Mouse (Mus musculus) spleen, adult 2 months (tissue): ENCODE data around the gene Cd300lf. TPM values are rescaled to one million over a fixed set of nuclear protein-coding genes. Genes with fewer than 3 reads are reported as not detected.
A peak's percentile ranks its signal among the peaks of the same experiment; 100 is the strongest.

ENCODE experiments used
- DNase-seq, 2 experiments: peaks; one replicate each; pipeline versions ENCODE4 v3.0.0 to v3.0.0-alpha.2; 2012 to 2021; ENCODE audit warnings: low spot score in 2 of 2, low read depth in 1 of 2
- H3K27ac ChIP-seq: fragments of 200-500 bp; 2 replicates; pipeline ENCODE4 v1.5.1; 2012; ENCODE audit warnings: low read length, inconsistent platforms; ENCODE audit not compliant: insufficient read depth
- H3K27me3 ChIP-seq: fragments of 200-500 bp; 2 replicates; pipeline ENCODE4 v1.6.1; 2012; ENCODE audit warnings: mild to moderate bottlenecking, moderate library complexity, low read length, inconsistent platforms; ENCODE audit not compliant: control insufficient read depth, insufficient read depth
- H3K36me3 ChIP-seq: fragments of 200-500 bp; 2 replicates; pipeline ENCODE4 v1.6.1; 2012; ENCODE audit warnings: mild to moderate bottlenecking, low read length, inconsistent platforms; ENCODE audit not compliant: control insufficient read depth, insufficient read depth
- H3K4me1 ChIP-seq: fragments of 200-500 bp; 2 replicates; pipeline ENCODE4 v1.6.1; 2011; ENCODE audit warnings: inconsistent platforms; ENCODE audit not compliant: control insufficient read depth, insufficient read depth, insufficient read length
- H3K4me3 ChIP-seq: fragments of 200-500 bp; 2 replicates; pipeline ENCODE4 v1.5.1; 2011; ENCODE audit warnings: mild to moderate bottlenecking, inconsistent platforms; ENCODE audit not compliant: insufficient read depth, insufficient read length; ENCODE audit errors: extremely low read depth
- CTCF ChIP-seq: fragments of 200-500 bp; IDR thresholded peaks from 2 replicates; pipeline ENCODE4 v1.5.1; 2011; ENCODE audit warnings: mild to moderate bottlenecking, inconsistent platforms; ENCODE audit not compliant: insufficient read depth, insufficient read length, insufficient replicate concordance; ENCODE audit errors: extremely low read depth
- POLR2A ChIP-seq: fragments of 200-500 bp; IDR thresholded peaks from 2 replicates; pipeline ENCODE4 v1.6.1; 2011; ENCODE audit warnings: low read depth, low read length, inconsistent platforms
- WGBS: fragments of 180-500 bp; shearing (Covaris S2); methylation state at CpG from one replicate; pipeline ENCODE4 v1.1.7; 2018; 5-methylcytosine and 5-hydroxymethylcytosine counted together
- polyA plus RNA-seq: library from polyadenylated mRNA; depleted of rRNA; stranded (reverse); fragments of >200 nt; gene quantifications from 2 replicates; pipeline ENCODE4 v1.2.3, GENCODE M21; 2012

Gene Cd300lf
- polyA plus RNA-seq, 1 experiment, result 24.7 TPM

DNA sequence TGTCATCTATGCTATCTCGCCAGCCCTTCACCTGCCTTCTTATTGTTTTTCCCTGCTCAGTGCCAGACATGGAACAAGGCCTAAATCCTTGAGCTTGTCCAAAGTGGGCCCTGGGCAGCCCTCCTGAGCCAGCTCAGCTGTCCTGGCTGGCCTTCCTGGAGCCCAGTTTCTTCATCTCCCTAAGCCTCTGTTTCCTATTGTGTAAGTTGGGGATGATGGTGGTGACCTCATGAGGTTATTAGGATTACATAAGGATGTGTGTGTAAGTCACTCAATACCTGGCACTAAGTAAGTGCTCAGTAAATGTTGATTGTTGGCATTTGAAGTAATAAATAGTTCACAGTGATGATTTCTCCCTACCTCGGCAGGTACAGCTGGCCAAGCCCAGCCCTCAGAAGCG lies 33.0 kb upstream of the Cd300lf start:
- Histone ChIP-seq H3K27ac (no peak overlapping the region), H3K27me3 (no peaks in the 10 kb centered on the region), H3K36me3 (peaks cover 9% of the 10 kb centered on the region), H3K4me1 (peaks cover 14% of the 10 kb centered on the region; the same call in 1 of the 2 replicates), H3K4me3 (no peak overlapping the region)
- no peak for TF ChIP-seq POLR2A
- no peak for TF ChIP-seq CTCF
- 75% methylated on average over 3 of the region's 3 CpGs for WGBS
- no peak for DNase-seq

DNA sequence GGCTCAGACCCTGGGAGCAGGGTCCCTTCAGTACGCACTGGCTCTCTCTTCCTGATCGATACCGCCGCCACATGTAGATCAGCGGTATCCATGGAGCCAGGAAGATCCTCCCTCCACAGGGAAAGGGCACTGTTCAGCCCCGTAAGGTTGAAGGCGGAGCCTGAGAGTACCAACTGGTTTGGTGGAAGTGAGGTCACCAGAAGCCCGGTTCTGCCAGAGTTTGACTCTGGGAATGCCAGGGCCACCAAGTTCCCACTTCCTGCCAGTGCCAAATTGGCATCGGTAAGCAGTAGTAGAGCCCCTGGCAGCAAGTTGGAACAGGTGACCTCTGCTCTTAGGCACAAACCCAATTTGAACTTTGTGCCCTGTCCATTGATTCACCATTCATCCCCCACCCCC lies 31.2 kb upstream of the Cd300lf start:
- H3K36me3 ChIP-seq, result peaks cover 5% of the 10 kb centered on the region
- no peak for TF ChIP-seq POLR2A
- no peak for TF ChIP-seq CTCF
- DNase-seq, result no peak

DNA sequence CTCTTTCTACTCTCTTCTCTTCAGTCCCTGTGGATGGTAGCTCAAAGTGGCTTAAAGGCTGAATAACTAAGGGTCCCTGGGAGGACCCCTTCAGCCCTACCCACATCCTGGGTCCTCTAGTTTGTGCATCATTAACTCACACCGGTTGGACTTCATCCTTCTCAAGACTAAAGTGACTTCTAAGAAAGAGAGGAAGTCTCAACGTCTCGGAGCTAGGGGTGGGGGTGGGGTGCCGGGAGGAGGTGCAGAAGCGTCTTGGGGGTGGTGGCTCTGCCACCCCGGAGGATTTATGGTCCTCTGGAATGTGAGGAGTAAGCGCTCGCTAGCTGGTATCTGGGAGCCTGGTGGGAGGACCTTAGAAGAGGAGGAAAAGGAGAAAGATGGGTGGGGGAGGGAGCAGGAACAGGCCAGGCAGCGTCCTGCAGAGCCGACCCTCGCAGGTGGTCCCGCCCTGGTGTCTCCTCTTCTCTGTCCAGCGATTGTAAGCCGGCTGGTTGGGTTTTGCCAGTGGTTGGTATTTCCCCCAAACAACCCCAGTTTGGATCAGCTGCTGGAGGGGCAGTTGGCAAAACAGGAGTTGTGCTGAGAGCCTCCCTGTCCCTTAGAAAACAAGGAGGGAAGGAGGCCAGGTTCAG lies 30.7 kb upstream of the Cd300lf start:
- Histone ChIP-seq H3K4me1 (peaks cover 28% of the 10 kb centered on the region), H3K27me3 (no peaks in the 10 kb centered on the region), H3K4me3 (peak overlapping the region; percentile 97), H3K36me3 (peaks cover 5% of the 10 kb centered on the region), H3K27ac (0 out of 2 replicates have a peak overlapping the region, but pooled peaks have one; percentile 89)
- no peak for DNase-seq
- TF ChIP-seq CTCF (no peak), POLR2A (no peak)
- WGBS, result under 1% methylated on average over 14 of the region's 14 CpGs

More for the DNA sequence above, 31.2 kb upstream of the Cd300lf start:
- peak overlapping the region; percentile 97 for H3K4me3 ChIP-seq
- no peaks in the 10 kb centered on the region for H3K27me3 ChIP-seq
- peaks cover 23% of the 10 kb centered on the region; the same call in 1 of the 2 replicates for H3K4me1 ChIP-seq
- WGBS, result 13% methylated on average over 9 of the region's 9 CpGs
- no peak overlapping the region for H3K27ac ChIP-seq

DNA sequence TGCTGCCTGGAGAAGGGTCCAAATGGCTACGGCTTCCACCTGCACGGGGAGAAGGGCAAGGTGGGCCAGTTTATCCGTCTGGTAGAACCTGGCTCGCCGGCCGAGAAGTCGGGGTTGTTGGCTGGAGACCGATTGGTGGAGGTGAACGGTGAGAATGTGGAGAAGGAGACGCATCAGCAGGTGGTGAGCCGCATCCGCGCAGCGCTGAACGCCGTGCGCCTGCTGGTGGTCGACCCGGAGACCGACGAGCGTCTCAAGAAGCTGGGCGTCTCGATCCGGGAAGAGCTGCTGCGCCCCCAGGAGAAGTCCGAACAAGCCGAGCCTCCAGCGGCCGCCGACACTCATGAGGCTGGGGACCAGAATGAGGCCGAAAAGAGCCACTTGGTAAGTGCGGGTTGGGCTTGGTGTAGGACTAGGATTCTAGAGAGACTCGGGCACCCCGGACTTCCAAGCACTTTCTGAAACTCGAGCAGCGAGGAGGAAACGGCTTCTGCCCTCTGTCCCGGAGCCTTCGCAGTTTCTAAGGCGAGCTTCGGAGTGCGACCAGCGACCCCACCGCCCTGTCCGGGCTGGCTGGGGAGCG lies 29.9 kb upstream of the Cd300lf start:
- H3K27me3 ChIP-seq, result no peaks in the 10 kb centered on the region
- under 1% methylated on average over 47 of the region's 47 CpGs for WGBS
- peaks cover 32% of the 10 kb centered on the region for H3K4me1 ChIP-seq
- TF ChIP-seq CTCF, result 0 out of 2 replicates have a peak, but pooled peaks have one; percentile 12
- TF ChIP-seq POLR2A, result no peak
- DNase-seq, result peak in 1 of 2 experiments; percentile 57
- peak overlapping the region; percentile 97 for H3K4me3 ChIP-seq
- peaks cover 2% of the 10 kb centered on the region for H3K36me3 ChIP-seq
- H3K27ac ChIP-seq, result peak overlapping the region; percentile 89

DNA sequence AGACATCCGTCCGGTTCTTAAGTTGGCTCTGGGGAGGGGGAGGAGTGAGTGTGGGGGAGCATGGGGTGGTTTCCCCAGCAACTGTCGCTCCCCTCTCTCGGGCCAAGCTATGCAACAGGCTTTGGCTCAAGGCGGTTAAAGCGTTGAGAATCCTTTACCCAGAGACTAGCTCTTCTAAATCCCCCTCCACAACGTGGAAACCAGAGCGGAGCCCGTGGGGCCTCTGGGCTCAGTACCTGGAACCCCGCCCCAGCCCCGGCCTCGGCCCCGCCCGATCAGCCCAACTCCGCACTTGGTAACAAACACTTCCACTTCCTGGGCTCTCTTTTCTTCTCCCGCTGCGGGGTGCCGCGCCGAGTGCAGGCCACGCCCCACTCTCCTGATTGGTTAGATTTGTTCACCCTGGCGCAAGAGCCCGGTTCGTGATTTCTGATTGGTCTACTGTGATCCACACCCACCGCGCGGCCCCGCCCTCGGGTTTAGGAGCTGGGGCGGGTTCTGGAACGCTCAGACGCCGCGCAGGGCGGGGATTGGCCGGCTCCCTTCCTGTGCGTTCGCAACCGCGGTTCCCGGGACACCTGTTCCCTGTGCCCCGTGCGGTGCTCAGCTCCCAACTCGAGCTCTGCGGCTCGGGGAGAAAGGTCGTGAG lies 29.2 kb upstream of the Cd300lf start, which contains the start of gene Slc9a3r1:
Slc9a3r1 (plus strand) TSS at position 510 of the 649 bp plus-strand sequence.
- peak within 1 kb of the TSS; percentile 89 for H3K27ac ChIP-seq
- peak within 1 kb of the TSS; percentile 97 for H3K4me3 ChIP-seq
- H3K4me1 ChIP-seq, result peaks cover 36% of the 10 kb centered on the region
- H3K36me3 ChIP-seq, result no peaks in the 10 kb centered on the region
- DNase-seq, result peak; percentile 98 to 99
- TF ChIP-seq POLR2A (peak; percentile 98), CTCF (no peak)
- under 1% methylated on average over 47 of the region's 47 CpGs for WGBS
- H3K27me3 ChIP-seq, result no peaks in the 10 kb centered on the region

DNA sequence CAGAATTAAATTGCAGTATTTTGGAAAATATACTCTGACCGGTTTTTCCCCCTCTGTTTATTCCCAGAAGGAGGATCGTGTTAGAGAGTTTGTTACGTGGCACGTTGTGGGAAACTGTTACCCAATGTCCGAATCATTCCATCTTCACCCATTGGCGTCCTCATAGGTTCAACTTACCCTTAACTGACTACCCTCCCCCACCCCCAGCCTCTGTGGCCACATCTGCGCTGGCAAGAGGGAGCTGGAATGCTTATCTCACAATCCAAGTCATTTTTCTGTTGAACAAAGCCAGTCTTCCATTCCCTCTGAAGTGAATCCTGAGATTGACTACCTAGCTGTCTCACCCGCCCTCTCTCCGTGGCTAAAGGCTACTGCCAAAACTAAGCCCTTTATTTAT lies 28.4 kb upstream of the Cd300lf start:
- peaks cover 43% of the 10 kb centered on the region for H3K4me1 ChIP-seq

More for the DNA sequence above, 28.4 kb upstream of the Cd300lf start:
- WGBS, result 40% methylated on average over 9 of the region's 9 CpGs
- no peak for DNase-seq
- H3K27ac ChIP-seq, result peak overlapping the region; percentile 89
- no peaks in the 10 kb centered on the region for H3K27me3 ChIP-seq
- no peak for TF ChIP-seq POLR2A
- TF ChIP-seq CTCF, result no peak
- no peaks in the 10 kb centered on the region for H3K36me3 ChIP-seq
- 0 out of 2 replicates have a peak overlapping the region, but pooled peaks have one; percentile 10 for H3K4me3 ChIP-seq
